13 mouse cellular contexts compared by ENCODE assay signal in genomic region chr14:118051396-118051795, GRCm38 (mm10). TPM values are rescaled to one million over a fixed set of nuclear protein-coding genes. Genes with fewer than 3 reads are reported as not detected.
DNase-seq lines count a peak whose midpoint lies in the region; ATAC-seq and TF ChIP-seq lines count a peak whose summit lies in the region.
"Had no signal": no experiment of that assay in that cellular context is flagged by ENCODE, and none has a peak within 500 bp of the region (broad histone marks: within the 10 kb centered on the region; RNA-seq: fewer than 3 reads in every experiment).

No protein-coding gene starts in this region.

- H3K9me3 ChIP-seq in lung, postnatal 0 days (ENCODE audit: low read length), result no peaks in the 10 kb centered on the region
- no peaks in the 10 kb centered on the region for H3K9me3 ChIP-seq in forebrain, embryonic 14.5 days (replicated peaks; ENCODE audit: control insufficient read depth, low read length)
- no peaks in the 10 kb centered on the region for H3K9me3 ChIP-seq in intestine, postnatal 0 days (ENCODE audit: control insufficient read depth)
- H3K9me3 ChIP-seq: heart, embryonic 13.5 days had no signal

- no peak for DNase-seq in lung, postnatal 0 days (ENCODE audit: low spot score)
- no peak for DNase-seq in lung, adult 18-20 months
- DNase-seq in forebrain, embryonic 14.5 days (ENCODE audit: low spot score), result no peak
- DNase-seq in adrenal gland, adult (ENCODE audit: inconsistent age in 2 of 2, low spot score in 1 of 2), result no peak
- DNase-seq: cerebellum, adult 11-12 months; layer of hippocampus, postnatal 36 days had no signal

- H3K27ac ChIP-seq in lung, postnatal 0 days (ENCODE audit: low read length), result peak overlapping the region; percentile 77
- H3K27ac ChIP-seq in forebrain, embryonic 14.5 days (ENCODE audit: low read depth, low read length), result peak overlapping the region; percentile 72
- peak overlapping the region; percentile 78 for H3K27ac ChIP-seq in intestine, postnatal 0 days (ENCODE audit: low read depth, low read length)
- H3K27ac ChIP-seq in small intestine, adult 2 months (ENCODE audit: insufficient read depth, low read depth, low read length), result 0 out of 2 replicates have a peak overlapping the region, but pooled peaks have one; percentile 3
- H3K27ac ChIP-seq: heart, embryonic 13.5 days; hindbrain, postnatal 0 days; kidney, postnatal 0 days had no signal

- ATAC-seq in lung, postnatal 0 days, result peak; percentile 10; the same call in 1 of the 2 replicates
- ATAC-seq in forebrain, embryonic 14.5 days, result peak; percentile 32; the same call in 1 of the 2 replicates
- ATAC-seq in intestine, postnatal 0 days, result 0 out of 2 replicates have a peak, but pooled peaks have one; percentile 0
- ATAC-seq in CD4-positive, CD25-positive, alpha-beta regulatory T cell, adult 4 months, result no peak
- ATAC-seq: hindbrain, postnatal 0 days had no signal

- H3K4me2 ChIP-seq in lung, postnatal 0 days (replicated peaks; ENCODE audit: low read depth, low read length), result no peak overlapping the region
- H3K4me2 ChIP-seq in forebrain, embryonic 14.5 days (ENCODE audit: low read length), result peak overlapping the region; percentile 26
- peak overlapping the region; percentile 45 for H3K4me2 ChIP-seq in intestine, postnatal 0 days (replicated peaks; ENCODE audit: low read depth)
- H3K4me2 ChIP-seq: heart, embryonic 13.5 days had no signal

- TF ChIP-seq EP300 in lung, postnatal 0 days (IDR thresholded peaks at IDR 0.05), result no peak

- 65% methylated on average over 11 of the region's 11 CpGs for WGBS in lung, postnatal 0 days
- WGBS in forebrain, embryonic 14.5 days, result 41% methylated on average over 11 of the region's 11 CpGs
- 48% methylated on average over 11 of the region's 11 CpGs for whole genome bisulfite sequencing in intestine, postnatal 0 days
- 28% methylated on average over 11 of the region's 11 CpGs for WGBS in small intestine, adult 2 months

- no peaks in the 10 kb centered on the region for H3K36me3 ChIP-seq in lung, postnatal 0 days (ENCODE audit: insufficient read depth, low read length)
- no peaks in the 10 kb centered on the region for H3K36me3 ChIP-seq in forebrain, embryonic 14.5 days (ENCODE audit: control insufficient read depth, insufficient read depth, low read length)
- no peaks in the 10 kb centered on the region for H3K36me3 ChIP-seq in intestine, postnatal 0 days (ENCODE audit: control insufficient read depth, insufficient read depth)
- no peaks in the 10 kb centered on the region for H3K36me3 ChIP-seq in small intestine, adult 2 months (ENCODE audit: control insufficient read depth, insufficient read depth, low read length)
- H3K36me3 ChIP-seq: heart, embryonic 13.5 days had no signal

- TF ChIP-seq CTCF in lung, postnatal 0 days (IDR thresholded peaks at IDR 0.05), result no peak
- no peak for TF ChIP-seq CTCF in intestine, postnatal 0 days (IDR thresholded peaks at IDR 0.05; ENCODE audit: low read depth)
- TF ChIP-seq CTCF in small intestine, adult 2 months (IDR thresholded peaks at IDR 0.05; ENCODE audit: extremely low read depth, insufficient read length, insufficient replicate concordance, low read depth, low read length), result no peak

- no peaks in the 10 kb centered on the region for H3K27me3 ChIP-seq in lung, postnatal 0 days (replicated peaks; ENCODE audit: insufficient read depth, low read length)
- H3K27me3 ChIP-seq in forebrain, embryonic 14.5 days (replicated peaks; ENCODE audit: control insufficient read depth, insufficient read depth, low read length), result no peaks in the 10 kb centered on the region
- H3K27me3 ChIP-seq in intestine, postnatal 0 days (replicated peaks; ENCODE audit: control insufficient read depth, insufficient read depth, low read length), result no peaks in the 10 kb centered on the region
- no peaks in the 10 kb centered on the region for H3K27me3 ChIP-seq in small intestine, adult 2 months (ENCODE audit: control insufficient read depth, insufficient read depth, low read length)

- no peaks in the 10 kb centered on the region for H3K4me1 ChIP-seq in lung, postnatal 0 days (ENCODE audit: insufficient read depth, low read depth, low read length)
- H3K4me1 ChIP-seq in forebrain, embryonic 14.5 days (ENCODE audit: control insufficient read depth, insufficient read depth, low read length), result peaks cover 13% of the 10 kb centered on the region
- peaks cover 3% of the 10 kb centered on the region for H3K4me1 ChIP-seq in intestine, postnatal 0 days (replicated peaks; ENCODE audit: control insufficient read depth, insufficient read depth, low read length)
- peaks cover 10% of the 10 kb centered on the region for H3K4me1 ChIP-seq in small intestine, adult 2 months (ENCODE audit: control insufficient read depth, insufficient read depth, insufficient read length, low read length)
- H3K4me1 ChIP-seq: heart, embryonic 13.5 days had no signal

- no peak overlapping the region for H3K9ac ChIP-seq in lung, postnatal 0 days (replicated peaks; ENCODE audit: low read depth)
- peak overlapping the region; percentile 40; the same call in 1 of the 2 replicates for H3K9ac ChIP-seq in forebrain, embryonic 14.5 days (ENCODE audit: low read length)
- no peak overlapping the region for H3K9ac ChIP-seq in intestine, postnatal 0 days (ENCODE audit: low read depth, low read length)
- H3K9ac ChIP-seq: heart, embryonic 13.5 days; liver, postnatal 0 days had no signal

- no peak for TF ChIP-seq POLR2A in small intestine, adult 2 months (IDR thresholded peaks at IDR 0.05; ENCODE audit: low read depth, low read length)

- no peak overlapping the region for H3K4me3 ChIP-seq in lung, postnatal 0 days (ENCODE audit: low read depth, low read length)
- H3K4me3 ChIP-seq in forebrain, embryonic 14.5 days (ENCODE audit: low read depth, low read length), result no peak overlapping the region
- no peak overlapping the region; the same call in 1 of the 2 replicates for H3K4me3 ChIP-seq in intestine, postnatal 0 days (ENCODE audit: low read depth, low read length)
- peak overlapping the region; percentile 0; the same call in 1 of the 2 replicates for H3K4me3 ChIP-seq in small intestine, adult 2 months (ENCODE audit: low read depth, low read length)
- H3K4me3 ChIP-seq: heart, embryonic 13.5 days had no signal

RNA-seq across cellular contexts. Expression of gene Dct, which starts 0.6 kb away (rescaled TPM):
- 0.24 and 0.39 TPM in 2 replicates for polyA plus RNA-seq in lung, postnatal 0 days (2015; fragmentation: Nextera tagmentation; extraction: Ambion mirVana)
- 7.9 and 8.7 TPM in 2 replicates for polyA plus RNA-seq in forebrain, embryonic 14.5 days (2014; fragmentation: Nextera tagmentation; extraction: Ambion mirVana)
- polyA plus RNA-seq in intestine, postnatal 0 days (2015; fragmentation: Nextera tagmentation; extraction: Ambion mirVana), result 6.1 and 6.7 TPM in 2 replicates
- polyA plus RNA-seq in small intestine, adult 2 months (2012; rRNA removed), result 0.05 and 0.13 TPM in 2 replicates
- polyA plus RNA-seq in CD4-positive, CD25-positive, alpha-beta regulatory T cell, adult 4 months (2017; shearing (Covaris generic)), result under 1 TPM in 1 of 2 experiments, not detected in 1; 0.36 TPM

Comparison
In these comparisons a context has a peak if more than half of its experiments do, and no peak if none do; other contexts are left out.
1. H3K27ac ChIP-seq: peak in every context shown above with its lines; median percentile 78 in intestine, postnatal 0 days; 77 in lung, postnatal 0 days; 72 in forebrain, embryonic 14.5 days; 3 in small intestine, adult 2 months.